Comparison of ENCODE assay signal across 17 mouse cellular contexts in the genomic region with DNA sequence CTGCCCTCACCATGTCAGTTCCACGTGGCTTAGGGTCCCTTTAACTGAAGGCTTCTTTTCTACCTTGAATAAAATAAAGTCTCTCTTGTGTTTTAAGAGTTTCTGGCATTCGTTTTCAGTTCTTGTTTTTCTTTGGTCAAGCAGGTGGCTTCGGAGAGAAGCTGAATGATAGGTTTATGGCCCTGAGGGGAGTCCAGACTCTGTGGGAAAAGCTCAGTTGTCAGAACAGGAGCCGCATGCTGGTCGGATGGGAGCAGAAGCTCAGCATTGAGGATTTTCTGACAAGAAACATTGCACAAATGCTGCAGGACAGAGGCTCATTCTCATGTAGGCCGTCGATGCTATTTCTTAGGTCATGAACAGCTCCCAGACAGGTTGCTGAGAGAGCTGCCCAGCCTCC.
"Had no signal": no experiment of that assay in that cellular context is flagged by ENCODE, and none has a peak within 500 bp of the region (broad histone marks: within the 10 kb centered on the region; RNA-seq: fewer than 3 reads in every experiment).

No protein-coding gene starts in this region.

- H3K9ac ChIP-seq: lung, embryonic 15.5 days; midbrain, embryonic 13.5 days; midbrain, embryonic 15.5 days; neural tube, embryonic 12.5 days; stomach, embryonic 15.5 days had no signal

- H3K36me3 ChIP-seq: lung, embryonic 15.5 days; midbrain, embryonic 13.5 days; midbrain, embryonic 15.5 days; neural tube, embryonic 12.5 days; stomach, embryonic 15.5 days had no signal

- H3K4me3 ChIP-seq: lung, embryonic 15.5 days; megakaryocyte, embryonic 14.5 days; midbrain, embryonic 13.5 days; midbrain, embryonic 15.5 days; neural tube, embryonic 12.5 days; stomach, embryonic 15.5 days had no signal

- H3K9me3 ChIP-seq: lung, embryonic 15.5 days; midbrain, embryonic 13.5 days; midbrain, embryonic 15.5 days; neural tube, embryonic 12.5 days; stomach, embryonic 15.5 days had no signal

- H3K4me1 ChIP-seq: lung, embryonic 15.5 days; megakaryocyte, embryonic 14.5 days; neural tube, embryonic 12.5 days; stomach, embryonic 15.5 days had no signal

- H3K27ac ChIP-seq: lung, embryonic 15.5 days; macrophage; midbrain, embryonic 13.5 days; midbrain, embryonic 15.5 days; neural tube, embryonic 12.5 days; stomach, embryonic 15.5 days; stomach, postnatal 0 days had no signal

- DNase-seq: lung, adult 2 months; lung, postnatal 14 days; lung, postnatal 36 days; right cerebral cortex, postnatal 14 days; thymus, adult 2 months; thymus, postnatal 25 days; thymus, postnatal 4 days had no signal

- H3K4me2 ChIP-seq: lung, embryonic 15.5 days; midbrain, embryonic 11.5 days; midbrain, embryonic 13.5 days; midbrain, embryonic 15.5 days; neural tube, embryonic 12.5 days; stomach, embryonic 15.5 days had no signal

- ATAC-seq: lung, postnatal 0 days; midbrain, embryonic 13.5 days; midbrain, embryonic 15.5 days had no signal

- H3K27me3 ChIP-seq: lung, embryonic 15.5 days; megakaryocyte, embryonic 14.5 days; midbrain, embryonic 13.5 days; midbrain, embryonic 15.5 days; neural tube, embryonic 12.5 days; stomach, embryonic 15.5 days had no signal
